Mouse (Mus musculus) embryonic fibroblast, embryonic 13.5 days (primary cell): ENCODE data around the gene Cnbd2.

ENCODE experiments used
- CTCF ChIP-seq: IDR thresholded peaks from 2 replicates; pipeline ENCODE4 v1.5.1; 2011; ENCODE audit warnings: mild to moderate bottlenecking, control low read depth, low read length, moderate library complexity, borderline replicate concordance; ENCODE audit not compliant: insufficient read depth
- POLR2A ChIP-seq: IDR thresholded peaks from 2 replicates; pipeline ENCODE4 v1.6.1; 2011; ENCODE audit warnings: low read depth, mild to moderate bottlenecking, control low read depth, low read length, moderate library complexity

- TF ChIP-seq CTCF (no peak), POLR2A (no peak)
These were observed 106.4 kb downstream of the Cnbd2 start for GRCm38 (mm10) chr2:156418467-156418866.
